Mouse (Mus musculus): ENCODE data around the gene 1700037H04Rik. TPM values are rescaled to one million over a fixed set of nuclear protein-coding genes. Genes with fewer than 3 reads are reported as not detected.

1700037H04Rik gene
- polyA plus RNA-seq, 1 experiment from 2014 or later = 84.8 TPM

GRCm38 (mm10) chr2:131143007-131143780, 16.7 kb downstream of the 1700037H04Rik start:
- DNase-seq (ENCODE audit: low spot score) = no peak
- ATAC-seq (replicated peaks; ENCODE audit: low FRiP score, low read depth) = no peak
- H3K4me3 ChIP-seq (replicated peaks; ENCODE audit: low read depth, low read length) = no peak overlapping the region
- no peak for TF ChIP-seq CTCF (IDR thresholded peaks at IDR 0.05; ENCODE audit: low read depth)
- no peaks in the 10 kb centered on the region for H3K9me3 ChIP-seq (replicated peaks; ENCODE audit: low read length)
- peaks cover 7% of the 10 kb centered on the region; the same call in 1 of the 2 replicates for H3K4me1 ChIP-seq (replicated peaks; ENCODE audit: insufficient read depth, low read length)
- H3K9ac ChIP-seq (ENCODE audit: low read depth, low read length) = no peak overlapping the region
- 72% methylated on average over 22 of the region's 22 CpGs for WGBS
- no peak overlapping the region for H3K27ac ChIP-seq
- H3K4me2 ChIP-seq (ENCODE audit: low read length) = 0 out of 2 replicates have a peak overlapping the region, but pooled peaks have one; percentile 18
- H3K27me3 ChIP-seq (ENCODE audit: insufficient read depth, low read length) = no peaks in the 10 kb centered on the region
- peaks cover 51% of the 10 kb centered on the region for H3K36me3 ChIP-seq (ENCODE audit: insufficient read depth, low read length)

- Histone ChIP-seq H3K9me3 (replicated peaks; ENCODE audit: low read length) (no peaks in the 10 kb centered on the region), H3K4me2 (ENCODE audit: low read length) (0 out of 2 replicates have a peak overlapping the region, but pooled peaks have one; percentile 18), H3K27me3 (ENCODE audit: insufficient read depth, low read length) (no peaks in the 10 kb centered on the region), H3K27ac (no peak overlapping the region), H3K4me3 (replicated peaks; ENCODE audit: low read depth, low read length) (no peak overlapping the region), H3K36me3 (ENCODE audit: insufficient read depth, low read length) (peaks cover 47% of the 10 kb centered on the region), H3K9ac (ENCODE audit: low read depth, low read length) (no peak overlapping the region), H3K4me1 (replicated peaks; ENCODE audit: insufficient read depth, low read length) (peaks cover 7% of the 10 kb centered on the region; the same call in 1 of the 2 replicates)
- DNase-seq (ENCODE audit: low spot score) = peak; percentile 91
- ATAC-seq (replicated peaks; ENCODE audit: low FRiP score, low read depth) = peak; percentile 61
- peak; percentile 79 for TF ChIP-seq CTCF (IDR thresholded peaks at IDR 0.05; ENCODE audit: low read depth)
- WGBS = 29% methylated on average over 18 of the region's 18 CpGs
Observed at GRCm38 (mm10) chr2:131142592-131142991, 17.3 kb downstream of the 1700037H04Rik start.

GRCm38 (mm10) chr2:131141336-131141986, 18.4 kb downstream of the 1700037H04Rik start:
- peaks cover 7% of the 10 kb centered on the region; the same call in 1 of the 2 replicates for H3K4me1 ChIP-seq (replicated peaks; ENCODE audit: insufficient read depth, low read length)
- no peaks in the 10 kb centered on the region for H3K27me3 ChIP-seq (ENCODE audit: insufficient read depth, low read length)
- TF ChIP-seq CTCF (IDR thresholded peaks at IDR 0.05; ENCODE audit: low read depth) = no peak
- H3K36me3 ChIP-seq (ENCODE audit: insufficient read depth, low read length) = peaks cover 37% of the 10 kb centered on the region; the same call in 1 of the 2 replicates
- no peak overlapping the region for H3K4me2 ChIP-seq (ENCODE audit: low read length)
- WGBS = 70% methylated on average over 8 of the region's 8 CpGs
- no peak overlapping the region for H3K27ac ChIP-seq
- no peak for ATAC-seq (replicated peaks; ENCODE audit: low FRiP score, low read depth)
- no peak overlapping the region for H3K9ac ChIP-seq (ENCODE audit: low read depth, low read length)
- no peak overlapping the region for H3K4me3 ChIP-seq (replicated peaks; ENCODE audit: low read depth, low read length)
- DNase-seq (ENCODE audit: low spot score) = no peak
- no peaks in the 10 kb centered on the region for H3K9me3 ChIP-seq (replicated peaks; ENCODE audit: low read length)

- H3K4me2 ChIP-seq (ENCODE audit: low read length) = no peak overlapping the region
- no peak for TF ChIP-seq CTCF (IDR thresholded peaks at IDR 0.05; ENCODE audit: low read depth)
- peak overlapping the region; percentile 51 for H3K27ac ChIP-seq
- no peaks in the 10 kb centered on the region for H3K9me3 ChIP-seq (replicated peaks; ENCODE audit: low read length)
- no peak overlapping the region for H3K9ac ChIP-seq (ENCODE audit: low read depth, low read length)
- H3K36me3 ChIP-seq (ENCODE audit: insufficient read depth, low read length) = peaks cover 28% of the 10 kb centered on the region; the same call in 1 of the 2 replicates
- H3K27me3 ChIP-seq (ENCODE audit: insufficient read depth, low read length) = no peaks in the 10 kb centered on the region
- ATAC-seq (replicated peaks; ENCODE audit: low FRiP score, low read depth) (no peak), DNase-seq (ENCODE audit: low spot score) (no peak)
- 56% methylated on average over 5 of the region's 5 CpGs for WGBS
- H3K4me1 ChIP-seq (replicated peaks; ENCODE audit: insufficient read depth, low read length) = peaks cover 7% of the 10 kb centered on the region; the same call in 1 of the 2 replicates
- no peak overlapping the region for H3K4me3 ChIP-seq (replicated peaks; ENCODE audit: low read depth, low read length)
Observed at GRCm38 (mm10) chr2:131140533-131140905, 19.4 kb downstream of the 1700037H04Rik start.

GRCm38 (mm10) chr2:131139886-131140532, 19.9 kb downstream of the 1700037H04Rik start:
- Histone ChIP-seq H3K4me2 (ENCODE audit: low read length) (no peak overlapping the region), H3K9me3 (replicated peaks; ENCODE audit: low read length) (no peaks in the 10 kb centered on the region), H3K9ac (ENCODE audit: low read depth, low read length) (no peak overlapping the region), H3K4me3 (replicated peaks; ENCODE audit: low read depth, low read length) (no peak overlapping the region), H3K4me1 (replicated peaks; ENCODE audit: insufficient read depth, low read length) (peaks cover 7% of the 10 kb centered on the region; the same call in 1 of the 2 replicates), H3K36me3 (ENCODE audit: insufficient read depth, low read length) (peaks cover 27% of the 10 kb centered on the region; the same call in 1 of the 2 replicates), H3K27me3 (ENCODE audit: insufficient read depth, low read length) (no peaks in the 10 kb centered on the region), H3K27ac (peak overlapping the region; percentile 51)
- TF ChIP-seq CTCF (IDR thresholded peaks at IDR 0.05; ENCODE audit: low read depth) = no peak
- ATAC-seq (replicated peaks; ENCODE audit: low FRiP score, low read depth) = no peak
- peak; percentile 43 for DNase-seq (ENCODE audit: low spot score)
- WGBS = 31% methylated on average over 5 of the region's 5 CpGs

GRCm38 (mm10) chr2:131139287-131139686, 20.6 kb downstream of the 1700037H04Rik start:
- Histone ChIP-seq H3K9ac (ENCODE audit: low read depth, low read length) (no peak overlapping the region), H3K4me2 (ENCODE audit: low read length) (no peak overlapping the region), H3K4me3 (replicated peaks; ENCODE audit: low read depth, low read length) (no peak overlapping the region), H3K27ac (peak overlapping the region; percentile 51; the same call in 1 of the 2 replicates), H3K36me3 (ENCODE audit: insufficient read depth, low read length) (peaks cover 21% of the 10 kb centered on the region; the same call in 1 of the 2 replicates), H3K27me3 (ENCODE audit: insufficient read depth, low read length) (no peaks in the 10 kb centered on the region), H3K4me1 (replicated peaks; ENCODE audit: insufficient read depth, low read length) (peaks cover 7% of the 10 kb centered on the region; the same call in 1 of the 2 replicates), H3K9me3 (replicated peaks; ENCODE audit: low read length) (no peaks in the 10 kb centered on the region)
- no peak for DNase-seq (ENCODE audit: low spot score)
- ATAC-seq (replicated peaks; ENCODE audit: low FRiP score, low read depth) = no peak
- 94% methylated on average over 5 of the region's 5 CpGs for WGBS
- TF ChIP-seq CTCF (IDR thresholded peaks at IDR 0.05; ENCODE audit: low read depth) = no peak
